Mouse (Mus musculus): ENCODE measurements around the gene Atp1b4. TPM values are rescaled to one million over a fixed set of nuclear protein-coding genes. Genes with fewer than 3 reads are reported as not detected.

The Atp1b4 gene
- polyA plus RNA-seq, 1 experiment from 2014 or later = 0.05 TPM

Other genes with a start within 250 kb of the Atp1b4 start
- gene Rhox10, start 249.7 kb upstream of the Atp1b4 start, polyA plus RNA-seq (2015; fragmentation: Nextera tagmentation; extraction: Ambion mirVana) = not detected in 2 replicates
- gene Rhox11, start 231.0 kb upstream of the Atp1b4 start, polyA plus RNA-seq (2015; fragmentation: Nextera tagmentation; extraction: Ambion mirVana) = not detected in 2 replicates
- not detected in 2 replicates for gene Rhox12, start 205.3 kb upstream of the Atp1b4 start, polyA plus RNA-seq (2015; fragmentation: Nextera tagmentation; extraction: Ambion mirVana)
- gene Rhox13, start 195.0 kb upstream of the Atp1b4 start, polyA plus RNA-seq (2015; fragmentation: Nextera tagmentation; extraction: Ambion mirVana) = not detected in 2 replicates
- gene Zbtb33, start 126.4 kb upstream of the Atp1b4 start, polyA plus RNA-seq (2015; fragmentation: Nextera tagmentation; extraction: Ambion mirVana) = 3.7 and 3.9 TPM in 2 replicates
- 19.5 and 20.8 TPM in 2 replicates for gene Tmem255a, start 63.7 kb upstream of the Atp1b4 start, polyA plus RNA-seq (2015; fragmentation: Nextera tagmentation; extraction: Ambion mirVana)
- gene Lamp2, start 140.3 kb downstream of the Atp1b4 start, polyA plus RNA-seq (2015; fragmentation: Nextera tagmentation; extraction: Ambion mirVana) = 127 and 137 TPM in 2 replicates

Data from lung, embryonic 15.5 days (tissue).